Mouse (Mus musculus) testis, adult 10 weeks (tissue): ENCODE data around the gene Kctd14. TPM values are rescaled to one million over a fixed set of nuclear protein-coding genes. Genes with fewer than 3 reads are reported as not detected.

Source experiments
- polyA plus RNA-seq: library from polyadenylated mRNA; stranded (reverse); fragments of 350-450 nt; fragmentation: Illumina TruSeq; extraction: RNeasy Lipid Tissue Mini Kit (QIAGEN cat#74804); gene quantifications from one replicate; pipeline ENCODE4 v1.2.3, GENCODE M21; 2014; ENCODE audit warnings: low read depth, low replicate concordance

Kctd14 gene
- polyA plus RNA-seq: 23.3 TPM

DNA sequence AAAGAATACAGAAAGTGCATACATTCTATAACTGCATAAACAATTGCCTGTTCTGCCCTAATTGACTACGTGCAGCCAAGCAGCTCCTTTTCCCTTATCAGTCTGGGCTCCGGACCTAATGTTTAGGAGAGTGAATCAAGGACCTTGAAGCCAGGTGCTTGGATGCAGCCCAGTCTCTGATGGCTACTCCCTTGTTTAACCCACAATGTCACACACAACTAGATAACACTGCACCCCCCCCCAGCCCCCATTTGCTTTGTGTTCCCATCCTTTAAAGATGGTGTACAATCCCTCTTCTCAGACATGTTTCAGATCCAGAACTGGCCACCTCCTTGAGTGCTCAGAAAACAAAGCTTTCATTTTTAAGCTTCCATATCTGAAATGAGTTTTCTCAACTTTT, at the start of gene Kctd14:
Kctd14 (plus strand) TSS at position 301 of the 400 bp plus-strand sequence.

DNA sequence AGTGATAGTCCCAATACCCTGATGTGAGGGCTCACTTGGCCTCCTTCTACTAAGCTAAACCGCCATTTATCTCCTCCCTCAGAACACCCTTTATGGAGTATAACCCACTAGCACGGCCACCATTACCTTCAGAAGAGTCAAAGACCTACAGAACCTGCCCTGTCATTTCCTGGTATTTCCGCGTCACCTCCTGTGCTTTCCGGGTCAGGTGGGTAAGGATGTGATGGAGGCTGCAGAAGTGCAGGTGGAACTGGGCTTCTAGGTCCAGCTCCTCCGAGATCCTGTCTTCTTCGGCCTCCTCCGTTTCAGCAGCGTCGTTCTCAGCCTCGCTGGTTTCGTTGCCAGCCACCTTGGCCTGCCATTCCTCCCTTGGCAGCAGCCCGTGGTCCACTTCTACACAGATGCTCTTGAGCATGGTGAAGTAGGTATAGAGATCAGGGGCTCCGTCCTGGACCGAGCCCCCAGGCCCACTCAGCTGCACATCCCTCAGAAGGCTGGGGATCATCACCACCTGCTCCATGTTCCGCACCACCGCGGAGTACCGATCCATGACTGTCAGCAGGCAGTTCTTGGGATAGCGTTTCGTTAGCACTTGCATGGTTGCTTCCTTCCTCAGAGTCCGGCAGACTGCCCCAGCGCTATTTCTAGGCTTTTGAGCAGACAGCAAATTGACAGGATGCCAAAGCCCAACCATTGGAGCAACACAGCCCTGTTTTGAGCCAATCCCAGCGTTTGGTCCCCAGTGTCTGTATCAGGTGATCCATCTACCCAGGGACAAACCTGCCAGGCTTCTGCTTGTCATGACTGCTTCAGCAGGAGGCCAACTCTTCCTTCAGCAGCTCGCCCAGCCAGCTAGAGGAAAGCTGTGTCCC, 34.0 kb upstream of the Kctd14 start, which contains the start of gene Thrsp:
Thrsp (minus strand) TSS at position 825 of the 872 bp plus-strand sequence.

DNA sequence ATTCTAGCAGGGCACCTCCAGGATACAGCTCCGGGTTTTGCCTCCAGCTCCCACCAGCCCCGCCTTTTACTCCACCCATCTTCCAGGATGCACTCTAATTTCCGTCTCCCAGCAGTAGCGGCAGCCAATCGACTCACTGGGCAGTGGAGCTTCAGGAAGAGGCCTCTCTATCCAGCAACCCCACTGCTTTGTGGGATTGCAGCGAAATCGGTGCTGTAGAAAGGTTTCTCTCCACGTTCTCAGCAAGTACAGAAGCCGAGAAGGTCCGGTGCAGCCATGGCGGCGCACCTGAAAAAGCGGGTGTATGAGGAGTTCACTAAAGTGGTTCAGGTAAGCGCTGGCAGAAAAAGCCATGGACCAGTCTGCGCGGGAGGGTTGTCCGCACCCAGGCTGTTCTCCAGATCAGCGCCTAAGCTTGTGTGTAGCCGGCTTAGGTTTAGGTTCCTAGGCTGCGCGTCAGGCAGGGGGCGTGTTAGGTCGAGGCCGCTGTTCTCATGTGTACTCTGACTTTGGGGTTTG, 29.8 kb downstream of the Kctd14 start, which contains the start of gene Ints4:
Ints4 (plus strand) TSS at position 136 of the 519 bp plus-strand sequence.

Other genes starting within 250 kb of the Kctd14 start
- gene Usp35, start 119.3 kb upstream of the Kctd14 start, polyA plus RNA-seq: 0.21 TPM
- 1.2 TPM for gene Kctd21, start 119.0 kb upstream of the Kctd14 start, polyA plus RNA-seq
- gene Alg8, start 79.7 kb upstream of the Kctd14 start, polyA plus RNA-seq: 44.0 TPM
- 57.3 TPM for gene Ndufc2, start 51.3 kb upstream of the Kctd14 start, polyA plus RNA-seq
- gene Thrsp, start 33.6 kb upstream of the Kctd14 start, polyA plus RNA-seq: 0.71 TPM
- 88.6 TPM for gene Ints4, start 29.6 kb downstream of the Kctd14 start, polyA plus RNA-seq
- 15.7 TPM for gene Aamdc, start 128.2 kb downstream of the Kctd14 start, polyA plus RNA-seq
- gene Rsf1, start 128.6 kb downstream of the Kctd14 start, polyA plus RNA-seq: 30.8 TPM
- gene Clns1a, start 245.3 kb downstream of the Kctd14 start, polyA plus RNA-seq: 57.2 TPM